Mouse (Mus musculus): ENCODE measurements around the gene Msn.
"Not testable (repeated sequence)": the region's sequence is repeated elsewhere in the genome, so short reads cannot be mapped to it uniquely, and the experiment has no call there.

Msn gene

GRCm38 (mm10) chrX:96148217-96148616, 52.4 kb downstream of the Msn start:
- DNase-seq = no peak

GRCm38 (mm10) chrX:96153362-96153761, 57.5 kb downstream of the Msn start:
- no peak for DNase-seq

GRCm38 (mm10) chrX:96157936-96158335, 62.1 kb downstream of the Msn start:
- no peak for DNase-seq

GRCm38 (mm10) chrX:96162571-96162970, 66.7 kb downstream of the Msn start:
- DNase-seq = no peak

GRCm38 (mm10) chrX:96171645-96172388, 76.0 kb downstream of the Msn start:
- peak; percentile 9 to 17 for DNase-seq

GRCm38 (mm10) chrX:96178437-96178836, 82.6 kb downstream of the Msn start:
- peak; percentile 39 to 46 for DNase-seq

GRCm38 (mm10) chrX:96184100-96184732, 88.4 kb downstream of the Msn start:
- DNase-seq = no peak

GRCm38 (mm10) chrX:96205143-96205542, 109.3 kb downstream of the Msn start:
- not testable (repeated sequence) for DNase-seq

GRCm38 (mm10) chrX:96206872-96207271, 111.0 kb downstream of the Msn start:
- DNase-seq = no peak

GRCm38 (mm10) chrX:96218088-96218487, 122.2 kb downstream of the Msn start:
- no peak for DNase-seq

All from cerebellum, adult 18-20 months (tissue).